Mouse (Mus musculus) natural killer cell, adult 2 months (primary cell): Measurements from ENCODE around the gene Ephb1.

Experiments
- DNase-seq, 2 experiments: peaks; one replicate each; pipeline ENCODE4 v3.0.0; 2022; ENCODE audit warnings: low spot score in 2 of 2

Gene Ephb1

GRCm38 (mm10) chr9:102155876-102156275 lies 198.6 kb downstream of the Ephb1 start:
- no peak for DNase-seq

GRCm38 (mm10) chr9:102139181-102139580 lies 215.3 kb downstream of the Ephb1 start:
- no peak for DNase-seq

GRCm38 (mm10) chr9:102138671-102139070 lies 215.8 kb downstream of the Ephb1 start:
- no peak for DNase-seq

GRCm38 (mm10) chr9:102138187-102138586 lies 216.3 kb downstream of the Ephb1 start:
- DNase-seq, result no peak

- DNase-seq, result no peak
Observed at GRCm38 (mm10) chr9:102130506-102130905, 224.0 kb downstream of the Ephb1 start.

GRCm38 (mm10) chr9:102126510-102126909 lies 228.0 kb downstream of the Ephb1 start:
- no peak for DNase-seq

GRCm38 (mm10) chr9:102122880-102123453 lies 231.5 kb downstream of the Ephb1 start:
- DNase-seq, result no peak

- DNase-seq, result no peak
Observed at GRCm38 (mm10) chr9:102119422-102119821, 235.1 kb downstream of the Ephb1 start.

GRCm38 (mm10) chr9:102115326-102115725 lies 239.2 kb downstream of the Ephb1 start:
- DNase-seq, result no peak

GRCm38 (mm10) chr9:102111471-102111870 lies 243.0 kb downstream of the Ephb1 start:
- no peak for DNase-seq

- DNase-seq, result no peak
Observed at GRCm38 (mm10) chr9:102107978-102108377, 246.5 kb downstream of the Ephb1 start.

- no peak for DNase-seq
Observed at GRCm38 (mm10) chr9:102107213-102107612, 247.3 kb downstream of the Ephb1 start.

GRCm38 (mm10) chr9:102096825-102097224 lies 257.7 kb downstream of the Ephb1 start:
- DNase-seq, result no peak

GRCm38 (mm10) chr9:102088598-102088997 lies 265.9 kb downstream of the Ephb1 start:
- no peak for DNase-seq

- DNase-seq, result no peak
Observed at GRCm38 (mm10) chr9:102086053-102086706, 268.3 kb downstream of the Ephb1 start.

- no peak for DNase-seq
Observed at GRCm38 (mm10) chr9:102085477-102085876, 269.0 kb downstream of the Ephb1 start.

- no peak for DNase-seq
Observed at GRCm38 (mm10) chr9:102080934-102081333, 273.6 kb downstream of the Ephb1 start.

- no peak for DNase-seq
Observed at GRCm38 (mm10) chr9:102079151-102079550, 275.3 kb downstream of the Ephb1 start.

- DNase-seq, result no peak
Observed at GRCm38 (mm10) chr9:102078238-102078637, 276.3 kb downstream of the Ephb1 start.

GRCm38 (mm10) chr9:102075539-102075938 lies 279.0 kb downstream of the Ephb1 start:
- DNase-seq, result no peak

GRCm38 (mm10) chr9:102073404-102073803 lies 281.1 kb downstream of the Ephb1 start:
- no peak for DNase-seq

- DNase-seq, result no peak
Observed at GRCm38 (mm10) chr9:102069151-102069882, 285.2 kb downstream of the Ephb1 start.

- no peak for DNase-seq
Observed at GRCm38 (mm10) chr9:102066601-102067000, 287.9 kb downstream of the Ephb1 start.
